Mouse (Mus musculus) urinary bladder, postnatal 25 days (tissue): ENCODE measurements around the gene Ccdc158.

Experiments used
- DNase-seq: peaks from one replicate; pipeline ENCODE4 v3.0.0; 2022; ENCODE audit warnings: low spot score

Gene Ccdc158

GRCm38 (mm10) chr5:92684715-92685460, 9.8 kb upstream of the Ccdc158 start:
- no peak for DNase-seq

GRCm38 (mm10) chr5:92683871-92684475, 8.9 kb upstream of the Ccdc158 start:
- DNase-seq: no peak

GRCm38 (mm10) chr5:92683351-92683807, 8.3 kb upstream of the Ccdc158 start, which contains the start of gene Shroom3:
TSS of gene Shroom3 (plus strand) at chr5:92683435.
- no peak for DNase-seq

GRCm38 (mm10) chr5:92682621-92683348, 7.7 kb upstream of the Ccdc158 start:
- DNase-seq: no peak

GRCm38 (mm10) chr5:92681861-92682260, 6.8 kb upstream of the Ccdc158 start:
- no peak for DNase-seq

- no peak for DNase-seq
Observed at GRCm38 (mm10) chr5:92679441-92679840, 4.4 kb upstream of the Ccdc158 start.

GRCm38 (mm10) chr5:92675574-92675920, 476 bp upstream of the Ccdc158 start:
- DNase-seq: no peak

- no peak for DNase-seq
Observed at GRCm38 (mm10) chr5:92666860-92667259, 8.2 kb downstream of the Ccdc158 start.

GRCm38 (mm10) chr5:92664321-92664720, 10.8 kb downstream of the Ccdc158 start:
- no peak for DNase-seq

- DNase-seq: peak; percentile 55
Observed at GRCm38 (mm10) chr5:92656256-92656655, 18.8 kb downstream of the Ccdc158 start.

GRCm38 (mm10) chr5:92640861-92641260, 34.2 kb downstream of the Ccdc158 start:
- no peak for DNase-seq

- DNase-seq: no peak
Observed at GRCm38 (mm10) chr5:92635891-92636290, 39.2 kb downstream of the Ccdc158 start.

- no peak for DNase-seq
Observed at GRCm38 (mm10) chr5:92634916-92635315, 40.2 kb downstream of the Ccdc158 start.

GRCm38 (mm10) chr5:92633526-92633925, 41.5 kb downstream of the Ccdc158 start:
- DNase-seq: no peak

- DNase-seq: no peak
Observed at GRCm38 (mm10) chr5:92627896-92628295, 47.2 kb downstream of the Ccdc158 start.

GRCm38 (mm10) chr5:92621883-92622282, 53.2 kb downstream of the Ccdc158 start:
- DNase-seq: no peak

GRCm38 (mm10) chr5:92612756-92613155, 62.3 kb downstream of the Ccdc158 start:
- no peak for DNase-seq

- DNase-seq: no peak
Observed at GRCm38 (mm10) chr5:92607492-92608229, 67.4 kb downstream of the Ccdc158 start.

GRCm38 (mm10) chr5:92604452-92605247, 70.4 kb downstream of the Ccdc158 start:
- DNase-seq: no peak

GRCm38 (mm10) chr5:92602691-92603690, 72.1 kb downstream of the Ccdc158 start, which contains the start of gene Stbd1:
TSS of gene Stbd1 (plus strand) at chr5:92603041.
- DNase-seq: peak; percentile 65
